Comparison of ENCODE assay signal across 11 mouse cellular contexts in the genomic region with DNA sequence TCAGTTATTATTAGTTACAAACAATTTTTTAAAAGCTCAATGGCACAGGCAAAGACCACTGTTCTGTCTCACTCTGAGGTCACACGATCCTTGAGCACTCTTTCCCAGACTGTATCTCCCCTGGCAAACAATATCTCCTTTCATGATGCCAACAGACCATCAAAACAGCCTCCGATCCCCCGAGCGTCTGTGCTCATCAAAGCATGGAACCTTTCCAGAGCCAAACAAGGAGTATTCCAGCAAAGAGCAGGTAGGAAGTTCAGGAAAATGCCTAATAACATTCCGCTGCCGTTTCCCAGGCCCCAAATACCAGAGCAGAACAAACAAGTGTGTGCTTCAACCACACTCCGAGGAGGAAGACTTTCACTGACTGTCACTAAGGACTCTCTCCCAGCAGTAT. TPM values are rescaled to one million over a fixed set of nuclear protein-coding genes. Genes with fewer than 3 reads are reported as not detected.
A peak's percentile ranks its signal among the peaks of the same experiment; 100 is the strongest.
DNase-seq lines count a peak whose midpoint lies in the region; ATAC-seq and TF ChIP-seq lines count a peak whose summit lies in the region.
"Had no signal": no experiment of that assay in that cellular context is flagged by ENCODE, and none has a peak within 500 bp of the region (broad histone marks: within the 10 kb centered on the region; RNA-seq: fewer than 3 reads in every experiment).

No protein-coding gene starts in this region.

- no peaks in the 10 kb centered on the region for H3K27me3 ChIP-seq in embryonic facial prominence, embryonic 15.5 days
- H3K27me3 ChIP-seq in limb, embryonic 13.5 days = no peaks in the 10 kb centered on the region
- H3K27me3 ChIP-seq in liver, embryonic 11.5 days (replicated peaks; ENCODE audit: control insufficient read depth, insufficient read depth, low read length) = no peaks in the 10 kb centered on the region
- H3K27me3 ChIP-seq: lung, embryonic 15.5 days had no signal

- H3K27ac ChIP-seq in gastrocnemius, adult 2 months = peak overlapping the region; percentile 52
- H3K27ac ChIP-seq in layer of hippocampus, adult 2 months = peak overlapping the region; percentile 76
- H3K27ac ChIP-seq in embryonic facial prominence, embryonic 15.5 days (replicated peaks) = peak overlapping the region; percentile 22; the same call in 1 of the 2 replicates
- H3K27ac ChIP-seq in limb, embryonic 13.5 days = peak overlapping the region; percentile 85
- H3K27ac ChIP-seq in liver, embryonic 11.5 days (ENCODE audit: low read depth, low read length) = no peak overlapping the region

- intact Hi-C loops in gastrocnemius, adult 2 months (cut with DNase I) = no loop called here

- H3K9me3 ChIP-seq in embryonic facial prominence, embryonic 15.5 days (replicated peaks) = no peaks in the 10 kb centered on the region
- no peaks in the 10 kb centered on the region for H3K9me3 ChIP-seq in limb, embryonic 13.5 days
- no peaks in the 10 kb centered on the region for H3K9me3 ChIP-seq in liver, embryonic 11.5 days (ENCODE audit: control insufficient read depth, low read length)
- H3K9me3 ChIP-seq: lung, embryonic 15.5 days had no signal

- no peak for DNase-seq in gastrocnemius, adult 2 months
- DNase-seq in gastrocnemius, adult 8-10 months (ENCODE audit: low spot score in 2 of 2) = no peak
- no peak for DNase-seq in layer of hippocampus, adult 2 months (ENCODE audit: low spot score in 2 of 2)
- DNase-seq in layer of hippocampus, adult 18-20 months (ENCODE audit: low spot score in 2 of 2) = no peak
- DNase-seq in liver, embryonic 11.5 days (ENCODE audit: low spot score) = no peak
- DNase-seq in adrenal gland, adult 2 months = no peak
- DNase-seq: embryo, embryonic 11 days; thymus, postnatal 36 days had no signal

- H3K36me3 ChIP-seq in embryonic facial prominence, embryonic 15.5 days = no peaks in the 10 kb centered on the region
- H3K36me3 ChIP-seq in limb, embryonic 13.5 days = no peaks in the 10 kb centered on the region
- H3K36me3 ChIP-seq in liver, embryonic 11.5 days (ENCODE audit: control insufficient read depth, insufficient read depth, low read length) = no peaks in the 10 kb centered on the region
- H3K36me3 ChIP-seq: lung, embryonic 15.5 days had no signal

- peaks cover 49% of the 10 kb centered on the region for H3K4me1 ChIP-seq in embryonic facial prominence, embryonic 15.5 days
- peaks cover 51% of the 10 kb centered on the region for H3K4me1 ChIP-seq in limb, embryonic 13.5 days
- H3K4me1 ChIP-seq in liver, embryonic 11.5 days (replicated peaks; ENCODE audit: control insufficient read depth, insufficient read depth, low read length) = peaks cover 12% of the 10 kb centered on the region

- peak overlapping the region; percentile 25; the same call in 1 of the 2 replicates for H3K4me3 ChIP-seq in gastrocnemius, adult 2 months
- H3K4me3 ChIP-seq in layer of hippocampus, adult 2 months = no peak overlapping the region
- no peak overlapping the region for H3K4me3 ChIP-seq in embryonic facial prominence, embryonic 15.5 days (replicated peaks)
- no peak overlapping the region for H3K4me3 ChIP-seq in limb, embryonic 13.5 days
- no peak overlapping the region for H3K4me3 ChIP-seq in liver, embryonic 11.5 days (ENCODE audit: low read depth, low read length)
- H3K4me3 ChIP-seq: lung, embryonic 15.5 days had no signal

- no peak for ATAC-seq in embryonic facial prominence, embryonic 15.5 days (ENCODE audit: insufficient number of reproducible peaks, low FRiP score, low TSS enrichment, low read depth)
- no peak for ATAC-seq in limb, embryonic 13.5 days (ENCODE audit: low FRiP score, low read depth)
- ATAC-seq in liver, embryonic 11.5 days (replicated peaks; ENCODE audit: low FRiP score) = no peak

- no peak overlapping the region for H3K9ac ChIP-seq in embryonic facial prominence, embryonic 15.5 days
- H3K9ac ChIP-seq in limb, embryonic 13.5 days = no peak overlapping the region
- no peak overlapping the region for H3K9ac ChIP-seq in liver, embryonic 11.5 days (ENCODE audit: low read depth, low read length)
- H3K9ac ChIP-seq: lung, embryonic 15.5 days had no signal

- no peak for TF ChIP-seq CTCF in gastrocnemius, adult 2 months (IDR thresholded peaks at IDR 0.05)
- TF ChIP-seq CTCF in layer of hippocampus, adult 2 months (conservative IDR thresholded peaks at IDR 0.05) = no peak

- 38% methylated on average over 7 of the region's 7 CpGs for WGBS in embryonic facial prominence, embryonic 15.5 days
- 52% methylated on average over 7 of the region's 7 CpGs for WGBS in limb, embryonic 13.5 days
- 79% methylated on average over 7 of the region's 7 CpGs for WGBS in liver, embryonic 11.5 days

- no peak overlapping the region for H3K4me2 ChIP-seq in embryonic facial prominence, embryonic 15.5 days (replicated peaks)
- 0 out of 2 replicates have a peak overlapping the region, but pooled peaks have one; percentile 25 for H3K4me2 ChIP-seq in limb, embryonic 13.5 days (replicated peaks)
- no peak overlapping the region for H3K4me2 ChIP-seq in liver, embryonic 11.5 days
- H3K4me2 ChIP-seq: lung, embryonic 15.5 days had no signal

RNA-seq across cellular contexts. Expression of a gene that starts 50.2 kb away (rescaled TPM):
- 10 to 100 TPM; 11.7 to 14.3 TPM for total RNA-seq in gastrocnemius, adult 2 months (2021)
- total RNA-seq in gastrocnemius, adult 8-10 months (2022) = 10 to 100 TPM in 3 of 4 experiments, 1 to 10 TPM in 1; 9.0 to 12.8 (median 11.5) TPM
- total RNA-seq in layer of hippocampus, adult 2 months (2021) = 10 to 100 TPM; 14.8 to 17.5 TPM
- total RNA-seq in layer of hippocampus, adult 18-20 months (2021) = 10 to 100 TPM; 17.2 to 21.1 TPM
- 22.7 and 24.8 TPM in 2 replicates for polyA plus RNA-seq in embryonic facial prominence, embryonic 15.5 days (2015; fragmentation: Nextera tagmentation; extraction: Ambion mirVana)
- 21.9 and 24.3 TPM in 2 replicates for polyA plus RNA-seq in limb, embryonic 13.5 days (2015; fragmentation: Nextera tagmentation; extraction: Ambion mirVana)
- 19.5 and 20.6 TPM in 2 replicates for polyA plus RNA-seq in liver, embryonic 11.5 days (2014; fragmentation: Nextera tagmentation; extraction: Ambion mirVana)
- 10 to 100 TPM; 15.1 to 16.2 TPM for total RNA-seq in adrenal gland, adult 2 months (2021)
- 11.9 and 13.1 TPM in 2 replicates for polyA plus RNA-seq in adrenal gland, adult 2 months (2012; rRNA removed)
